Mouse (Mus musculus) pancreas, adult 10 weeks (tissue): Measurements from ENCODE around the gene Prl8a8. TPM values are rescaled to one million over a fixed set of nuclear protein-coding genes. Genes with fewer than 3 reads are reported as not detected.

Experiments
- polyA plus RNA-seq: library from polyadenylated mRNA; stranded (reverse); fragments of 350-450 nt; fragmentation: Illumina TruSeq; extraction: RNeasy Lipid Tissue Mini Kit (QIAGEN cat#74804); gene quantifications from one replicate; pipeline ENCODE4 v1.2.3, GENCODE M21; 2015; ENCODE audit warnings: low read depth, low replicate concordance; ENCODE audit not compliant: insufficient read depth

Gene Prl8a8
- not detected for polyA plus RNA-seq

GRCm38 (mm10) chr13:27513117-27513516 lies at the start of gene Prl8a8:
Gene Prl8a8 (minus strand): TSS chr13:27513217.

Other genes with a start within 250 kb of the Prl8a8 start
- not detected for gene Prl6a1, start 200.6 kb downstream of the Prl8a8 start, polyA plus RNA-seq
- gene Prl8a2, start 167.5 kb downstream of the Prl8a8 start, polyA plus RNA-seq, result not detected
- gene Prl2b1, start 122.4 kb downstream of the Prl8a8 start, polyA plus RNA-seq, result not detected
- gene Prl8a6, start 74.5 kb downstream of the Prl8a8 start, polyA plus RNA-seq, result not detected
- not detected for gene Prl8a9, start 51.4 kb upstream of the Prl8a8 start, polyA plus RNA-seq
- gene Prl8a1, start 69.0 kb upstream of the Prl8a8 start, polyA plus RNA-seq, result not detected
- not detected for gene Prl7b1, start 97.4 kb upstream of the Prl8a8 start, polyA plus RNA-seq
- not detected for gene Prl7a1, start 129.3 kb upstream of the Prl8a8 start, polyA plus RNA-seq
- gene Prl7a2, start 154.8 kb upstream of the Prl8a8 start, polyA plus RNA-seq, result not detected
- gene Prl7d1, start 203.5 kb upstream of the Prl8a8 start, polyA plus RNA-seq, result not detected